Mouse (Mus musculus): Measurements from ENCODE around the gene Trappc3. TPM values are rescaled to one million over a fixed set of nuclear protein-coding genes. Genes with fewer than 3 reads are reported as not detected.

The Trappc3 gene
- polyA plus RNA-seq, 1 experiment: 29.6 TPM

DNA sequence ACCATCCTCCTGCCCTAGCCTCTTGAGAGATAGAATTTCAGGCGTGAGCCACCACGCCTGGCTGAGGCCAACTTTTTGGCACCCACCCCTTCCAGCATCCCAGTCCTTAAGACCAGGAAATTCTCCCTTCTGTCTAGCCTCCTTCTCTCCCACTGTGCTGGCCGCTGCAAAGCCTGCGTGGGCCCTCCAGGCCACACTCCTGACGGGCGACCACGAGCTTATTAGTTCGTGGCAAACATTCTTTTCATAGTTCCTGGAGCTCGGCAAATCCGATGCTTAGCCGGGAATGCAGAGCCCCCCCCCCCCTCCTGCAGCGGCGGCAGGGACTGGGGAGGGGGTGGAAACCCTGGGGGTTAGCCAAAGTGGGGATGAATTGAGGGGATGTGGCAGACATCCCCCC lies 29.1 kb downstream of the Trappc3 start:
- Histone ChIP-seq H3K9me3 (peaks cover 2% of the 10 kb centered on the region), H3K36me3 (replicated peaks; ENCODE audit: low read length) (no peaks in the 10 kb centered on the region), H3K4me3 (replicated peaks) (no peak overlapping the region), H3K27me3 (replicated peaks) (peaks cover 83% of the 10 kb centered on the region), H3K4me1 (peaks cover 27% of the 10 kb centered on the region)
- TF ChIP-seq FLI1 (IDR thresholded peaks at IDR 0.05; ENCODE audit: low read length): no peak
- no peak for TF ChIP-seq GATA1 (IDR thresholded peaks at IDR 0.05; ENCODE audit: borderline replicate concordance, low read length)

DNA sequence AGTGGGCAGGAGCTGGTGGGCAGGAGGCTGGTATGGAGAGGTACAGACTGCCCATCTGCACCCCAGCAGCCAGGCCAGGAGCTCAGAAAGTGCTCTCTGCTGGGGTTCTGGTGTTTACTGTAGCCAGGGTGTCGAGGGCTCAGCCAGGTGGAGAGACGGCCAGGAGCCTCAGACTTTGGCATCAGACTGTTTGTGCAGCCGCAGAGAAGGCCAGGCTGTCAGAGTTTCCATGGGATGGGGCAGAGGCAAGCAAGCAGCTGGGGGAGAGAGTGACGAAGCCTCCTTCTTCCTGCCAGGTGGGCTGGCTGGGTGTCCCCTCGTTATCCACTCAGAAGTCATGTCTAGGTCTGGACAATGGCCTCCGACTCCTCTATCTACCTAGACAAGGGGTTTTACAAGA lies 33.0 kb downstream of the Trappc3 start:
- Histone ChIP-seq H3K9me3 (peaks cover 12% of the 10 kb centered on the region), H3K27me3 (replicated peaks) (peaks cover 80% of the 10 kb centered on the region), H3K4me1 (peaks cover 17% of the 10 kb centered on the region), H3K36me3 (replicated peaks; ENCODE audit: low read length) (no peaks in the 10 kb centered on the region), H3K4me3 (replicated peaks) (no peak overlapping the region)
- TF ChIP-seq FLI1 (IDR thresholded peaks at IDR 0.05; ENCODE audit: low read length): no peak
- TF ChIP-seq GATA1 (IDR thresholded peaks at IDR 0.05; ENCODE audit: borderline replicate concordance, low read length): no peak

DNA sequence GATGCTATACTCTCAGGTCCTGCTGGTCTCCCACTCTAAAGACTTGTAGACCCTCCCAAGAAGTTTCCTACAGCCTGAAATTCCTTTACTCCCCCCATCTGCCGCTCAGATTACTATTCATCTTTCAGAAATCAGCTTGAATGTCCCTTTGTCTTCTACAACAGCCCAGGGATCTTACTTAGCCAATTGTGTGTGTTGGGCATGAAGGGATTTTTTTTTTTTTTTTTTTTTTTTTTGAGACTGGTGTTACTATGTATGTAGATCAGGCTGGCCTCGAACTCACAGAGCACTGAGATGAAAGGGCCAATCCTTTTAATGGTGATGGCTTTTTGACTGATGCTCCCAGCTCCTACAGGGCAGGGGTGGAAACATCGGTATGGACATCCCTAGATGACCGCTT lies 33.8 kb downstream of the Trappc3 start:
- peaks cover 25% of the 10 kb centered on the region for H3K4me1 ChIP-seq
- peaks cover 81% of the 10 kb centered on the region for H3K27me3 ChIP-seq (replicated peaks)
- TF ChIP-seq GATA1 (IDR thresholded peaks at IDR 0.05; ENCODE audit: borderline replicate concordance, low read length) (no peak), FLI1 (IDR thresholded peaks at IDR 0.05; ENCODE audit: low read length) (no peak)
- H3K9me3 ChIP-seq: peaks cover 12% of the 10 kb centered on the region
- H3K4me3 ChIP-seq (replicated peaks): no peak overlapping the region
- H3K36me3 ChIP-seq (replicated peaks; ENCODE audit: low read length): no peaks in the 10 kb centered on the region

DNA sequence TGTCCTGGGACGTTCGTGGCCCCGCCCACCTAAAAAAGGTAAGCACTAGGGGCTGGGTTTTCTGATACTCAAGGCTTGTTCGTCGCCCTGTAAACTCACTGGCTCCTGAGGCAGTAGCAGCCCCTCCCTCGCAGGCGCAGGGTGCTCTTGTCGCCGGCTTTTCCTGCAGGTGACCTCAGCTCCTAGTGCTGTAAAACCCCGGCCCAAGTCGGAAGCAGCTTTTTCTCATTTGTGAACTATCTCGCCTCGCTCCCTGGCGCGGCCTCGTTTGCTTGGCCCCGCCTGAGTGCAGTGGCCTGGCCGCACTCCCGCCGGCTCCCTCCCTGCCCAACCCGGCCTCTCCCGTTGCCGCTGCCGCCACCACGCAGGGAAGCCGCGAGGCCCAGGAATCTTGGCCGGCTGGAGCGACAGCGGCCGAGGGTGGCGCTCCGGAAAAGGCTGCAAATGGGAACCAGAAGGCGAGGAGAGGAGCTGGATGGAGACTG lies 34.5 kb downstream of the Trappc3 start:
- H3K27me3 ChIP-seq (replicated peaks): peaks cover 81% of the 10 kb centered on the region
- H3K36me3 ChIP-seq (replicated peaks; ENCODE audit: low read length): no peaks in the 10 kb centered on the region
- H3K4me1 ChIP-seq: peaks cover 32% of the 10 kb centered on the region
- H3K9me3 ChIP-seq: peaks cover 12% of the 10 kb centered on the region
- TF ChIP-seq FLI1 (IDR thresholded peaks at IDR 0.05; ENCODE audit: low read length) (no peak), GATA1 (IDR thresholded peaks at IDR 0.05; ENCODE audit: borderline replicate concordance, low read length) (no peak)
- peak overlapping the region; percentile 82 for H3K4me3 ChIP-seq (replicated peaks)

DNA sequence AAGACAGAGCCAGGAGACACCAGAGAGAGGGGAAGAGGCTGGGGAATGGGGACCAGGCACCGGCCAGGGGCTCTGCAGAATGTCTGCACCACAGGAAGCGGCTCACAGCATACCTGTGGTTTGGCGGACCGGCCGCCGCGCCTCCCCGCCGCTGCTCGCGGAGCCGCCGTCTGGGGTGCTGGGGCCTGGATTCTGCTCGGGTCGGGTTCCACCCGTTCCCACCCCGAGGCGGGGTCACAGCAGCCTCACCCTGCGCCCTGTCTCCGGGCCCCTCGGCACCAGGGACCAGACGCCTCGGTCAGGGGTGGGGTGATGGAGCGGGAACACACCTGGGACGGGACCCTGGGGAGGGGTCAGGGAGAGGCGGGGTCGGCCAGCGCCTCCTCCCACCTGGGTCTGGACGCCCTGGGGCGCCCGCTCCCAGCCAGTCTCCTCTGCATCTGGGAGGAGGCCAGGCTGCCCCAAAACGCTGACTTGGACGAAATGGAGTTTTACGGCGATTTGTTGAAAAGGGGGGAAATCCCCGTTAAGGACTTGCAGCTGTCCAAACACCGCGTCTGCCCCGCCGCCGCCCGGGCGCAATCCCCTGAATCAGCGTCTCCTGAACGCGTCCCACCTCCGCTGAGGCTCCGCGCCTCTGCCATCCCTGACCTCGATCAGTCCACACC lies 38.9 kb downstream of the Trappc3 start:
- no peaks in the 10 kb centered on the region for H3K36me3 ChIP-seq (replicated peaks; ENCODE audit: low read length)
- H3K4me1 ChIP-seq: peaks cover 42% of the 10 kb centered on the region
- H3K27me3 ChIP-seq (replicated peaks): peaks cover 79% of the 10 kb centered on the region
- H3K9me3 ChIP-seq: peaks cover 20% of the 10 kb centered on the region
- TF ChIP-seq FLI1 (IDR thresholded peaks at IDR 0.05; ENCODE audit: low read length): no peak
- no peak for TF ChIP-seq GATA1 (IDR thresholded peaks at IDR 0.05; ENCODE audit: borderline replicate concordance, low read length)
- H3K4me3 ChIP-seq (replicated peaks): peak overlapping the region; percentile 72

DNA sequence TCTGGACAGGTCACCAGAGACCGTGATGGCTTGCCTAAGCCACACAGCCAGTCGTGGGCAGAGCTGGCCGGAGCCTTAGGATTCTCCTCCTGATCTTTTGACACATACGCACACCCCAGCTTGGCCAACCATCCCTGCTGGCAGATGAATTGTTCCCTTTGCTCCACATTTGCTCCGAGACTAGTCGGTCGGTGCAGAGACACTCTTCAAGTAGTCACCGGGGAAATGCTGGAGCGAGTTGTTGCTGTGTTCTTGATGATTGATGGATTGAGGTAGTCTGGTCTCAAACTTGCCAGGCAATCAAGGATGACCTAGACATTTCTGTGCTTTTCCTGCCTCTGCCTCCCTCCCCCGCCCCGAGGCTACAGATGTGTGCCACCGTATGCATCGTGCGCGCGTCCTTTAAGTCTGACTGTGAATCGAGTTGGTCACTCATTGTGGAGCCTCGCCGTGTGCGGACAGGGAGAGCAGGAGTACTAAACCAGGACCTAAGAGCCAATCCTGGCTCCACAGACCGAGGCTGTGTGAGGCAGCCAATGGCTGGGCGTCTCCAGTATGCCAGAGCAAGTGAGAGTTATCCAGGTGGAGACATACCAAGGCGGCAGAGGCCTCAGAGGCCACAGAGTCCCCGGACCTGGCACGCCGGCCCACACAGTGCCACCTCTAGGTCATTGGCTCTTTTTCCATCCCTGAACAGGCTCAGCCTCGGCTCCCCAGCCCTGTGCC lies 39.6 kb downstream of the Trappc3 start:
- Histone ChIP-seq H3K9me3 (peaks cover 23% of the 10 kb centered on the region), H3K36me3 (replicated peaks; ENCODE audit: low read length) (no peaks in the 10 kb centered on the region), H3K4me3 (replicated peaks) (peak overlapping the region; percentile 72), H3K4me1 (peaks cover 35% of the 10 kb centered on the region), H3K27me3 (replicated peaks) (peaks cover 75% of the 10 kb centered on the region)
- TF ChIP-seq GATA1 (IDR thresholded peaks at IDR 0.05; ENCODE audit: borderline replicate concordance, low read length): no peak
- no peak for TF ChIP-seq FLI1 (IDR thresholded peaks at IDR 0.05; ENCODE audit: low read length)

DNA sequence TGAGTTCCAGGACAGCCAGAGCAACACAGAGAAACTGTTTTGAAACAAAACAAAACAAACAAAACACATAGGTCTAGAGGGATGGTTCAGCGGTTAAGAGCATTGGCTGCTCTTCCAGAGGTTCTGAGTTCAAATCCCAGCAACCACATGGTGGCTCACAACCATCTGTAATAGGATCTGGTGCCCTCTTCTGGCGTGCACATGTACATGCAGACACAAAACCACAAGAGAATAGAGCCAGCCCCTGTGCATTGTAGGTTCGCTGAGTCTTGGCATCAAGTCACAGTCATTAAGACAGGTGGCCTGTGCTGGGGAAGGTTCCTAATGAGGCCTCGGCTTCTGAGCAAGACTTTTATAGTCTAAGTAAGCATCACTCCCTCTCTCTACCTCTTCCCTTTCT lies 41.8 kb downstream of the Trappc3 start:
- Histone ChIP-seq H3K27me3 (replicated peaks) (peaks cover 65% of the 10 kb centered on the region), H3K36me3 (replicated peaks; ENCODE audit: low read length) (no peaks in the 10 kb centered on the region), H3K9me3 (peaks cover 18% of the 10 kb centered on the region), H3K4me3 (replicated peaks) (no peak overlapping the region), H3K4me1 (peaks cover 31% of the 10 kb centered on the region)
- TF ChIP-seq FLI1 (IDR thresholded peaks at IDR 0.05; ENCODE audit: low read length) (no peak), GATA1 (IDR thresholded peaks at IDR 0.05; ENCODE audit: borderline replicate concordance, low read length) (no peak)

DNA sequence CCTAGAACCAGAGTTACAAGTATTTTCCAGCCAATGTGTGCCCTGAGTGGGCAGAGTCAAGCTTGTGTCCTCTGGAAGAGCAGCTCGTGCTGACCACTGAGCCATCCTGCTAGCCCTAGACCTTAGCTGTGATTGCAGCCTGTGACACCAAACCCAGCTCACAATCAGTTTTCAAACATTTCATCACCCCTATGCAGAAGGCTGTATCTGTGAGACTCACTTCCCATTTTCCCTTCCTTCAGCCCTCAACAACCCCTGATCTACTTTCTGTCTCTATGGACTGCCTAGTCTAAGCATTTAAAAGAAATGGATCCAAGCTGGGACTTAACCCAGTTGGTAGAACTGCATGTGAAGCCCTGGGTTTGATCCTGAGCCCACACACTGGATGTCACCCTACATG lies 43.3 kb downstream of the Trappc3 start:
- H3K4me1 ChIP-seq: peaks cover 40% of the 10 kb centered on the region
- no peaks in the 10 kb centered on the region for H3K36me3 ChIP-seq (replicated peaks; ENCODE audit: low read length)
- no peak overlapping the region for H3K4me3 ChIP-seq (replicated peaks)
- TF ChIP-seq FLI1 (IDR thresholded peaks at IDR 0.05; ENCODE audit: low read length): no peak
- no peak for TF ChIP-seq GATA1 (IDR thresholded peaks at IDR 0.05; ENCODE audit: borderline replicate concordance, low read length)
- H3K9me3 ChIP-seq: peaks cover 11% of the 10 kb centered on the region
- peaks cover 61% of the 10 kb centered on the region for H3K27me3 ChIP-seq (replicated peaks)

DNA sequence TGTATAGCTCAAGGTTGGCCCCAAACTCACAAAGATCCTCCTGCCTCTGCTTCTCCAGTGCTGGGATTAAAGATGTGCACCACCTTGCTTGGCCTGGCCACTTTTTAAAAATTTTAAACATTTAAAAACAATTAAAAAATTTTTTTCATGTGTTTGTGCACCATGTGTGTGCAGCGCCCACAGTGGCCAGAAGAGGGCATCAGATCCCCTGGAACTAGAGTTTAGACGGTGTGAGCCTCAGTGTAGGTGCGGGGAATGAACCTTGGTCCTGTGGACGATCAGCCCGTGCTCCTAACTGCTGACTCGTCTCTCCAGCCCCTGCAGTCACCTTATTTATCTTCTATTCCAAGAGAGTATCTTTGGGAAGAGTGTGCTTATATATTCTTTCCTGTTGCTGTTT lies 43.9 kb downstream of the Trappc3 start:
- peaks cover 33% of the 10 kb centered on the region for H3K4me1 ChIP-seq
- H3K36me3 ChIP-seq (replicated peaks; ENCODE audit: low read length): no peaks in the 10 kb centered on the region
- H3K27me3 ChIP-seq (replicated peaks): peaks cover 54% of the 10 kb centered on the region
- H3K4me3 ChIP-seq (replicated peaks): no peak overlapping the region
- peaks cover 11% of the 10 kb centered on the region for H3K9me3 ChIP-seq
- TF ChIP-seq GATA1 (IDR thresholded peaks at IDR 0.05; ENCODE audit: borderline replicate concordance, low read length) (no peak), FLI1 (IDR thresholded peaks at IDR 0.05; ENCODE audit: low read length) (no peak)

DNA sequence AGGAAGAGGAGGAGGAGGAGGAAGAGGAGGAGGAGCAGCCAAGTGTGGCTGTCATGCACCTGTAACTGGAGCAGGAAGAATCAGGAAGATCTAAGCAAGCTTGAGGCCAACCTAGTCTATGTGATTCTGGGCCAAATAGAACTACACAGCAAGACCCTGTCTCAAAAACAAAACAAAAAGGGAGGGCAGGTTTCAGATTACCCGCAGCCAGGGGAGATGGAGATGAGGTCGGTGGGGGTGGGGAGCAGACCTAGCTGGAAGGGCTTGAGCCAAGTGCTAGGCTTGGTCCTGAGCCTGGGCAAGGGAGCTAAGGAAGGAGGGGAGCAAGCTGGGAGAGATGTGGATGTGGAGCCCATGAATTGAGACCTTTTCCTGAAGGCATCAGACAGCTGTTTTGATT lies 44.7 kb downstream of the Trappc3 start:
- no peaks in the 10 kb centered on the region for H3K36me3 ChIP-seq (replicated peaks; ENCODE audit: low read length)
- peaks cover 29% of the 10 kb centered on the region for H3K4me1 ChIP-seq
- no peak overlapping the region for H3K4me3 ChIP-seq (replicated peaks)
- TF ChIP-seq GATA1 (IDR thresholded peaks at IDR 0.05; ENCODE audit: borderline replicate concordance, low read length): no peak
- no peak for TF ChIP-seq FLI1 (IDR thresholded peaks at IDR 0.05; ENCODE audit: low read length)
- peaks cover 11% of the 10 kb centered on the region for H3K9me3 ChIP-seq
- peaks cover 50% of the 10 kb centered on the region for H3K27me3 ChIP-seq (replicated peaks)

Measured in megakaryocyte, embryonic 14.5 days (primary cell).